Mouse (Mus musculus): ENCODE results near the gene Ptprq. TPM values are rescaled to one million over a fixed set of nuclear protein-coding genes. Genes with fewer than 3 reads are reported as not detected.

Ptprq gene
- polyA plus RNA-seq, 1 experiment from 2014 or later: 0.17 TPM

DNA sequence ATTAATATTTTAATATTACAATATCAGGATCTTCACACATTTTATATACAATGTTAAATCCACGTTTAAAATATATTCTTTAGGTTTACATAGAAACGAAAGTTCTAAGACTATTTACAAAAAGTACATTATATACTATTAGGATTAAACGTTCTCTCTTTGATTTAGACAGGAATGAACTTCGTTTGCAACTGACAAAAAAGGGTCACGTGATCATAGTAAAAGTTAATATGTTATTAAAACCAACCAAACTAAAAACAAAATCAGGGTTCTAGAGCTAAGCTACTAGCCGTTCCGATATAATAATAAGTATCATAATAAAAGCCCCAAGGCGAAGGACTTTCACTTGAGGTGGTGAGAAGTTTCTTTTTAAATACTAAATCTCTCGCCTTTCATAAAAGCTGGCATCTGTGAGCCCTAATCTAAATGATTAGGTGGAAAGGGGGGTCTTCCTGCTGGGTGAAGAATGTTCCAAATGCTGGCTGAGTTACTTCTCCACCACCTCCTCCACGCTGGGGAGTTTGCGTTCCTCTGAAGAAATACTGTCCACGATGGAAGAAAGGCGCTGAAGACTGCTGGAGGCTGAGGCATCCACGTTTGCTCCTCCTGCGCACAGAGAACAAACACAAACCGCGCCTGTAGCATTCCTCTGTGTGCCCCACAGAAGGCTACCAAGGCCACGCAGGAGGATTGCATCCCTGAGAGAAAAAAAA lies 226.8 kb downstream of the Ptprq start:
- Histone ChIP-seq H3K4me2 (ENCODE audit: low read depth, low read length) (peak overlapping the region; percentile 53), H3K27me3 (ENCODE audit: control insufficient read depth, insufficient read depth, low read length) (no peaks in the 10 kb centered on the region), H3K4me1 (ENCODE audit: control insufficient read depth, insufficient read depth, low read length) (peaks cover 4% of the 10 kb centered on the region; the same call in 1 of the 2 replicates), H3K27ac (ENCODE audit: low read length) (no peak overlapping the region), H3K9ac (ENCODE audit: low read length) (peak overlapping the region; percentile 6), H3K4me3 (ENCODE audit: low read length) (peak overlapping the region; percentile 31), H3K9me3 (replicated peaks; ENCODE audit: control insufficient read depth, low read length) (no peaks in the 10 kb centered on the region), H3K36me3 (ENCODE audit: control insufficient read depth, insufficient read depth) (no peaks in the 10 kb centered on the region)
- 33% methylated on average over 18 of the region's 18 CpGs for WGBS
- no peak; the same call in 1 of the 2 replicates for ATAC-seq (replicated peaks; ENCODE audit: extremely low read depth, insufficient read depth, low FRiP score)

DNA sequence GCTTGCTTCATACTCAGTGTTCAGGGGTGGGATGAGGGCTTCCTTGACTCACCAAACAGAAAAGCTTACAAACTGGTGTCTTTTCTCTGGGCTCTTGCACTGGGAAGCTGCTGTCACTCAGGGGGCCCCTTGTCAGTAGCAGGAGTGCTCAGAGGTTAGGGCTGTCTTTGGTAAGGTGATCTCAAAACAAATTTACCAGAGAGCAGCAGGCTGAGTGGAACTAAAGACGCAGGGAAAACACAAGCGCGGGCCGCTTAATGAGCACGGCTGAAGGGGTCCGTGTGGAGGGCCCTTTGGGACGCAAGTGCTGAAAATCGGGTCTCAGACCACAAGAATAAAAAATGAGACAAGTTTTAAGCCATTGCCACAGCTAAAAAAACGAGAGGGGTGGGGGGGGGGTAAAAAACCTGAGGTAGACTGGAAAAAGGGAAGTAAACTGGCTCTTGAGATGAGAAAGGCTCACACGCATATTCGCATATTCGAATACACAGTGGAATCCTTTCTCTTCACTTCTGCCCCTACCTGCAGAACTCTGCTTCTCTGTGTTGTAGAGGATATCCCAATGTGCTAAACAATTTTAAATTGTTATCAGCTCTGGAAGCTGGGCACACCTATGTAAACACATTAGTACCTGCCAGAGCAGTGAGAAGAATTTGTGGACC lies 231.1 kb downstream of the Ptprq start:
- H3K36me3 ChIP-seq (ENCODE audit: control insufficient read depth, insufficient read depth): no peaks in the 10 kb centered on the region
- no peaks in the 10 kb centered on the region for H3K27me3 ChIP-seq (ENCODE audit: control insufficient read depth, insufficient read depth, low read length)
- ATAC-seq (replicated peaks; ENCODE audit: extremely low read depth, insufficient read depth, low FRiP score): no peak
- WGBS: 32% methylated on average over 12 of the region's 12 CpGs
- 0 out of 2 replicates have a peak overlapping the region, but pooled peaks have one; percentile 15 for H3K9ac ChIP-seq (ENCODE audit: low read length)
- H3K4me1 ChIP-seq (ENCODE audit: control insufficient read depth, insufficient read depth, low read length): peaks cover 1% of the 10 kb centered on the region; the same call in 1 of the 2 replicates
- H3K4me3 ChIP-seq (ENCODE audit: low read length): no peak overlapping the region
- no peak overlapping the region for H3K27ac ChIP-seq (ENCODE audit: low read length)
- H3K4me2 ChIP-seq (ENCODE audit: low read depth, low read length): no peak overlapping the region
- H3K9me3 ChIP-seq (replicated peaks; ENCODE audit: control insufficient read depth, low read length): no peaks in the 10 kb centered on the region

DNA sequence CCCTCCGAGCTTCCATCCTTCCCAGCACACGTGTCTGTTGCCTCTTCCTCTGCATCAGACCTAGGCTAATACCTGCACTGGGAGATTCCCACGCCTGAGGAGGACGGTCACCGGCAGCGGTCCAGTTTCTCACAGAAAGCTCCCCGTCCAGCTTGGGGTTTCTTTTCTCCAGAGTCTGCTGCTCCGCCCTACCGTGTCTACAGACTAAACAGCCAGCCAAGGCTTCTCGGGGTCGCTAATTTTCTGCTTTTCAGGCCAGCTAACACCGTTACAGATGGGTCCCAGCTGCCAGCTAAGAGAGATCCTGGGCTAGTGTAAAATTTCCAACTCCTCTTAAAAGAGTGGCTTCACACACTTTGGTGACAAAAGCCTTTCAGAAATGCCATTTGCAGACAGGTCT lies 233.1 kb downstream of the Ptprq start:
- H3K4me3 ChIP-seq (ENCODE audit: low read length): no peak overlapping the region
- H3K27ac ChIP-seq (ENCODE audit: low read length): no peak overlapping the region
- H3K4me2 ChIP-seq (ENCODE audit: low read depth, low read length): no peak overlapping the region
- H3K27me3 ChIP-seq (ENCODE audit: control insufficient read depth, insufficient read depth, low read length): no peaks in the 10 kb centered on the region
- H3K9ac ChIP-seq (ENCODE audit: low read length): no peak overlapping the region
- ATAC-seq (replicated peaks; ENCODE audit: extremely low read depth, insufficient read depth, low FRiP score): no peak
- H3K4me1 ChIP-seq (ENCODE audit: control insufficient read depth, insufficient read depth, low read length): no peaks in the 10 kb centered on the region
- H3K36me3 ChIP-seq (ENCODE audit: control insufficient read depth, insufficient read depth): no peaks in the 10 kb centered on the region
- 62% methylated on average over 12 of the region's 12 CpGs for WGBS
- no peaks in the 10 kb centered on the region for H3K9me3 ChIP-seq (replicated peaks; ENCODE audit: control insufficient read depth, low read length)

DNA sequence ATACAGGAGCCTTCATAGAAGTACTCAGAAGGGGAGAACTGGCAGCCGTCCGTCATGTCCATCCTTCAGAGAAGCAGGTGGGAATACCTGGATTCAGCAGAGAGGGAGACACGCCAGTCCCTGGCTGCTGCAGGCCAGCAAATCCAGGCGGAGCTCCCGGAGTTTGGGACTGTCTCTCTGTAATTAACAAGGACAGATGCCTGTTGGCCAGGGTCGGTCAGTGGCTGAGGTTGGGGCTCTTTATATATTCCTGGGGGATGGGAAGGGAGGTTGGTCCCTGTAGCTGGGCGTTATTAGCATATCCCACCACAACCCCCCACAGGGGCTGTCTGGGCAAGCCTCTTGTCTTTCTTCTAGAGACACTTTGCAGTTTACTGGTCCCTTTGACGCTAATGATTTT lies 234.0 kb downstream of the Ptprq start, which contains the start of gene Myf5:
Myf5 (minus strand) TSS at position 265 of the 400 bp plus-strand sequence.
- Histone ChIP-seq H3K4me2 (ENCODE audit: low read depth, low read length) (no peak within 1 kb of the TSS), H3K27ac (ENCODE audit: low read length) (no peak within 1 kb of the TSS), H3K36me3 (ENCODE audit: control insufficient read depth, insufficient read depth) (no peaks in the 10 kb centered on the region), H3K4me1 (ENCODE audit: control insufficient read depth, insufficient read depth, low read length) (no peaks in the 10 kb centered on the region), H3K9ac (ENCODE audit: low read length) (no peak within 1 kb of the TSS), H3K4me3 (ENCODE audit: low read length) (no peak within 1 kb of the TSS), H3K27me3 (ENCODE audit: control insufficient read depth, insufficient read depth, low read length) (no peaks in the 10 kb centered on the region), H3K9me3 (replicated peaks; ENCODE audit: control insufficient read depth, low read length) (no peaks in the 10 kb centered on the region)
- no peak for ATAC-seq (replicated peaks; ENCODE audit: extremely low read depth, insufficient read depth, low FRiP score)
- 67% methylated on average over 8 of the region's 8 CpGs for WGBS

DNA sequence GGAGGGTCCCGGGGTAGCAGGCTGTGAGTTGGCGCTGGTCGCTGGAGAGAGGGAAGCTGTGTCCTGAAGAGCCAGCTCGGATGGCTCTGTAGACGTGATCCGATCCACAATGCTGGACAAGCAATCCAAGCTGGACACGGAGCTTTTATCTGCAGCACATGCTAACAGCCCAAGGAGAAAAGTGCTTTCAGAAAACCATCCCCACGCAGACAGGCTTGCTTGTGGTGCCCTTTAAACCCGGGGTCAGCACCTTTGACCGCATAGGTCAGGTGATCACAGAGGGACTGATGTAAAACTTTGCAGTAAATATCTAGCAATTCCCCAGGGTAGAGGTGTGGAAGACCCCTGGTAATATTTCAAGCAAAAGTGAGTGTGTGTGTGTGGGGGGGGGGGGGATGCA lies 235.8 kb downstream of the Ptprq start:
- no peaks in the 10 kb centered on the region for H3K27me3 ChIP-seq (ENCODE audit: control insufficient read depth, insufficient read depth, low read length)
- WGBS: 70% methylated on average over 10 of the region's 10 CpGs
- no peak overlapping the region for H3K27ac ChIP-seq (ENCODE audit: low read length)
- no peaks in the 10 kb centered on the region for H3K4me1 ChIP-seq (ENCODE audit: control insufficient read depth, insufficient read depth, low read length)
- peak overlapping the region; percentile 23 for H3K4me2 ChIP-seq (ENCODE audit: low read depth, low read length)
- H3K36me3 ChIP-seq (ENCODE audit: control insufficient read depth, insufficient read depth): no peaks in the 10 kb centered on the region
- ATAC-seq (replicated peaks; ENCODE audit: extremely low read depth, insufficient read depth, low FRiP score): no peak
- no peak overlapping the region for H3K4me3 ChIP-seq (ENCODE audit: low read length)
- H3K9ac ChIP-seq (ENCODE audit: low read length): no peak overlapping the region
- no peaks in the 10 kb centered on the region for H3K9me3 ChIP-seq (replicated peaks; ENCODE audit: control insufficient read depth, low read length)

DNA sequence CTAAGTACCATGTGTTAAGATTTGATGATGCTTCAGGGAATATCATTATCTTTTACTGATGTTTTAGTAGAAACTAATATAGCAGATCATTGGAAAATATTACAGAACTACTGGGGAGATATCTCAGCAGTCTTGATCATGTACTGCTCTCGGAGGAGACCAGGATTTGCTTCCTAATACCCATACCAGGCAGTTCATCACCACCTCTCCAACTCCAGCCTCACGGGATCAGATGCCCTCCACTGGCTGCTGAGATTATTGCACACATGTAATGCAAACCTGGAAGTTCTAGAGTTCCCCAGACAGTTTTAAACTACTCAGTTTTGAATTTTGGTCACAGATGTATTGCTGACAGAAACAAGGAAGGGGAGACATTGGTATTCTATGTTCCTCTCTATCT lies 246.4 kb downstream of the Ptprq start:
- Histone ChIP-seq H3K4me1 (ENCODE audit: control insufficient read depth, insufficient read depth, low read length) (no peaks in the 10 kb centered on the region), H3K9ac (ENCODE audit: low read length) (no peak overlapping the region)
- 41% methylated on average over 2 of the region's 2 CpGs for WGBS

DNA sequence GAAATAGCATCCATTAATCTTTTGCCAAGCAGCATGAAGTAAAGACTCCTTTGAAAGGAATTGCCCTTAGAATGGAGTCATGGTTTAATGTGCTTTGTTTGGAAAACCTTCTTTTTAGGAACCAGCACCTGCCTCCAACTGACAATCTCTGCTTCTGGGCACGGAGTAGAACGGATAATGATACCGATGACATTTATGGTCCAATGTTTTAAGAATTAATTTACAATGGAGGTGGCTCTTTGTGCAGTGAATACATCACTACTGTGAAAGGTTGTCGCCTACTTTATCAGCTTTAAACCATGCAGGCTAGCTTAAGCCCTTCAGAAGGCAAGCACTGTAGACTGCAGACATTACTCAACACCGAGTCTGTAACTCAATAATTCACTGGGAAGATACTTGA lies 248.1 kb downstream of the Ptprq start:
- H3K4me2 ChIP-seq (ENCODE audit: low read depth, low read length): no peak overlapping the region
- WGBS: 79% methylated on average over 5 of the region's 5 CpGs
- no peaks in the 10 kb centered on the region for H3K9me3 ChIP-seq (replicated peaks; ENCODE audit: control insufficient read depth, low read length)

More for the DNA sequence above, 246.4 kb downstream of the Ptprq start:
- H3K4me2 ChIP-seq (ENCODE audit: low read depth, low read length): no peak overlapping the region
- H3K36me3 ChIP-seq (ENCODE audit: control insufficient read depth, insufficient read depth): no peaks in the 10 kb centered on the region
- no peak overlapping the region for H3K4me3 ChIP-seq (ENCODE audit: low read length)
- no peak overlapping the region for H3K27ac ChIP-seq (ENCODE audit: low read length)
- no peaks in the 10 kb centered on the region for H3K27me3 ChIP-seq (ENCODE audit: control insufficient read depth, insufficient read depth, low read length)
- H3K9me3 ChIP-seq (replicated peaks; ENCODE audit: control insufficient read depth, low read length): no peaks in the 10 kb centered on the region
- ATAC-seq (replicated peaks; ENCODE audit: extremely low read depth, insufficient read depth, low FRiP score): no peak

DNA sequence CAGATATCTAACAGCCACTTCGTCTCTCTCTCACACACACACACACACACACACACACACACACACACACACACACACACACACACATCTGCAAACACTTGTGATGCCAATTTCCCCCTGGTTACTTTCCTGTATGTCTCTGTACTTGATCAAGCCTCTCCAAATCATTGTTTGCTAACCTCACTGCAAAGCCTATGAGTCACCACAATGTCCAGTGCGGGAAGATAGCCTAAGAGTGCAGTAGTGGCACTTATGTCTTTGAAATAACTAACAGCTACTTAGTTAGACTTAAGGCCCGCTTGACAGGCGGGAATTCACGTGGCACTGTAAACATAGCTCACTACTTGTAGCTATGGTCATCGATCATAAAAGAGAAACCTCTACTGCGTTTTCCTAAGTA lies 252.0 kb downstream of the Ptprq start:
- no peaks in the 10 kb centered on the region for H3K4me1 ChIP-seq (ENCODE audit: control insufficient read depth, insufficient read depth, low read length)
- no peak for ATAC-seq (replicated peaks; ENCODE audit: extremely low read depth, insufficient read depth, low FRiP score)
- H3K27ac ChIP-seq (ENCODE audit: low read length): no peak overlapping the region
- H3K4me3 ChIP-seq (ENCODE audit: low read length): no peak overlapping the region
- H3K9me3 ChIP-seq (replicated peaks; ENCODE audit: control insufficient read depth, low read length): no peaks in the 10 kb centered on the region
- H3K4me2 ChIP-seq (ENCODE audit: low read depth, low read length): no peak overlapping the region
- 39% methylated on average over 7 of the region's 7 CpGs for WGBS
- H3K27me3 ChIP-seq (ENCODE audit: control insufficient read depth, insufficient read depth, low read length): no peaks in the 10 kb centered on the region
- H3K9ac ChIP-seq (ENCODE audit: low read length): no peak overlapping the region
- no peaks in the 10 kb centered on the region for H3K36me3 ChIP-seq (ENCODE audit: control insufficient read depth, insufficient read depth)

More for the DNA sequence above, 248.1 kb downstream of the Ptprq start:
- no peak overlapping the region for H3K27ac ChIP-seq (ENCODE audit: low read length)
- H3K27me3 ChIP-seq (ENCODE audit: control insufficient read depth, insufficient read depth, low read length): no peaks in the 10 kb centered on the region
- H3K9ac ChIP-seq (ENCODE audit: low read length): no peak overlapping the region
- H3K36me3 ChIP-seq (ENCODE audit: control insufficient read depth, insufficient read depth): no peaks in the 10 kb centered on the region
- no peaks in the 10 kb centered on the region for H3K4me1 ChIP-seq (ENCODE audit: control insufficient read depth, insufficient read depth, low read length)
- no peak for ATAC-seq (replicated peaks; ENCODE audit: extremely low read depth, insufficient read depth, low FRiP score)
- H3K4me3 ChIP-seq (ENCODE audit: low read length): no peak overlapping the region
